Mouse (Mus musculus): Measurements from ENCODE around the gene Prickle3. TPM values are rescaled to one million over a fixed set of nuclear protein-coding genes. Genes with fewer than 3 reads are reported as not detected.

Prickle3 gene
- 5.8 and 6.1 TPM in 2 replicates for polyA plus RNA-seq (2011; ENCODE audit: insufficient read depth, insufficient read length, low read depth, missing spikeins)

DNA sequence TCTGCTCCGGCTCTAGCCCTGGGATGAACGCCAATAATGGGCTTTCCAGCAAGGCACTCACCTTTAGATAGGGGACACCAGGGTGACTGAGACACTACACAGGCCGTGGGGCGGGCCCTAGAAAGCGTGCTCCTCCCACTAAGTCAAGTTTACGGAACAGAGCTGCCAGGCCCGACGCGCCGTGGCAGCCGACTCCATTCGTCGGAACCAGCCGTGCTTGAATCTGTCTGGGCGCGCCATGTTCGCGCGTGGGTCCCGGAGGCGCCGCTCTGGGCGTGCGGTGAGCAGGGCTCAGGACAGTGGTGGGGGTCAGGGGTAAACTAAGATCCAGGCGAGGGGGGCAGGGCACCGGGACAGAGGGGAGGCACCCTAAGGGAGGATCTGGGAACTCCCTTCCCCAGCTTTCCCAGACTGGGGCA is at the start of gene Prickle3:
Gene Prickle3 (plus strand): TSS at position 40 of the 419 bp plus-strand sequence.
- H3K27me3 ChIP-seq (ENCODE audit: control insufficient read depth, insufficient read depth, low read length, poor library complexity, severe bottlenecking) = no peaks in the 10 kb centered on the region

GRCm38 (mm10) chrX:7610035-7610434 is 47.0 kb upstream of the Prickle3 start:
- H3K27ac ChIP-seq (ENCODE audit: insufficient read depth, low read length) = no peak overlapping the region
- peak overlapping the region; percentile 54 for H3K4me3 ChIP-seq (ENCODE audit: low read depth, low read length)
- no peaks in the 10 kb centered on the region; the same call in none of the 2 replicates for H3K27me3 ChIP-seq (ENCODE audit: control insufficient read depth, insufficient read depth, low read length, poor library complexity, severe bottlenecking)
- H3K9me3 ChIP-seq (replicated peaks; ENCODE audit: control insufficient read depth, insufficient read depth, low read length, poor library complexity, severe bottlenecking) = no peaks in the 10 kb centered on the region
- no peak overlapping the region for H3K9ac ChIP-seq (ENCODE audit: low read depth, poor library complexity, severe bottlenecking)
- H3K36me3 ChIP-seq (ENCODE audit: control insufficient read depth, insufficient read depth, low read length, poor library complexity, severe bottlenecking) = no peaks in the 10 kb centered on the region
- TF ChIP-seq CTCF (IDR thresholded peaks at IDR 0.05; ENCODE audit: low read depth, low read length) = no peak
- TF ChIP-seq POLR2A (IDR thresholded peaks at IDR 0.05; ENCODE audit: insufficient read depth, low read length) = no peak
- TF ChIP-seq EP300 (IDR thresholded peaks at IDR 0.05; ENCODE audit: insufficient read depth, low read depth, low read length) = no peak
- H3K4me1 ChIP-seq (ENCODE audit: control insufficient read depth, insufficient read depth, low read length) = no peaks in the 10 kb centered on the region

More for the DNA sequence above, at the start of gene Prickle3:
- no peaks in the 10 kb centered on the region for H3K9me3 ChIP-seq (replicated peaks; ENCODE audit: control insufficient read depth, insufficient read depth, low read length, poor library complexity, severe bottlenecking)
- H3K4me3 ChIP-seq (ENCODE audit: low read depth, low read length) = peak within 1 kb of the TSS; percentile 67
- peak within 1 kb of the TSS; percentile 58 for H3K9ac ChIP-seq (ENCODE audit: low read depth, poor library complexity, severe bottlenecking)
- no peaks in the 10 kb centered on the region for H3K36me3 ChIP-seq (ENCODE audit: control insufficient read depth, insufficient read depth, low read length, poor library complexity, severe bottlenecking)
- H3K27ac ChIP-seq (ENCODE audit: insufficient read depth, low read length) = no peak within 1 kb of the TSS
- TF ChIP-seq CTCF (IDR thresholded peaks at IDR 0.05; ENCODE audit: low read depth, low read length) (no peak), POLR2A (IDR thresholded peaks at IDR 0.05; ENCODE audit: insufficient read depth, low read length) (no peak), EP300 (IDR thresholded peaks at IDR 0.05; ENCODE audit: insufficient read depth, low read depth, low read length) (no peak)
- no peaks in the 10 kb centered on the region for H3K4me1 ChIP-seq (ENCODE audit: control insufficient read depth, insufficient read depth, low read length)

DNA sequence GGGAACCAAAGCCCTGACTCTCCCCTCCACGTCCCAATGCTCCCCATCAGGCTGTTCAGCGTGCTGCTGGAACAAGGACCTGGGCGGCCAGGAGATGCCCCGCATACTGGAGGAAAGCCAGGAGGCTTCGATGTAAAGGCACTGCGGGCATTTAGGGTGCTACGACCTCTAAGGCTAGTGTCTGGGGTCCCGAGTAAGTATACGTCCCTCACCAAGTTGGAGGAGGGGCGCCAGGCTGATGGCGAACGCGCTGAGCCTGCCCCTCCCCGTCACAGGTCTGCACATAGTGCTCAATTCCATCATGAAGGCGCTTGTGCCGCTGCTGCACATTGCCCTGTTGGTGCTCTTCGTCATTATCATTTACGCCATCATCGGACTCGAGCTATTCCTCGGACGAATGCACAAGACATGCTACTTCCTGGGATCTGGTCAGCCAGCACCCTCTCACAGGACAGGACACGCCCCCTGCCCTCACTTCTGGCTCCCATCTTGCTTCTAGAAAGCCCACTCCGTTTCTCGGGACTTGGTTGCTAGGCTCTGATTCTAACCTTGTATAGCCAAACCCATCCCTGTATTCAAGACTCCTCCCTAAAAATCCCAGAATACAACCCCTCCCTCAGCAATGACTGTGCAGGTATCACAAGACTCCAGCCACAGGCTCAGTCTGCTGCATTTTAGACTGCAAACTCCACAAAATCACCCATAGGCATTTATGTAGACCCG is 46.4 kb upstream of the Prickle3 start:
- no peaks in the 10 kb centered on the region for H3K9me3 ChIP-seq (replicated peaks; ENCODE audit: control insufficient read depth, insufficient read depth, low read length, poor library complexity, severe bottlenecking)
- no peak for TF ChIP-seq EP300 (IDR thresholded peaks at IDR 0.05; ENCODE audit: insufficient read depth, low read depth, low read length)
- TF ChIP-seq CTCF (IDR thresholded peaks at IDR 0.05; ENCODE audit: low read depth, low read length) = no peak
- H3K36me3 ChIP-seq (ENCODE audit: control insufficient read depth, insufficient read depth, low read length, poor library complexity, severe bottlenecking) = no peaks in the 10 kb centered on the region
- H3K27me3 ChIP-seq (ENCODE audit: control insufficient read depth, insufficient read depth, low read length, poor library complexity, severe bottlenecking) = no peaks in the 10 kb centered on the region; the same call in none of the 2 replicates
- H3K4me3 ChIP-seq (ENCODE audit: low read depth, low read length) = peak overlapping the region; percentile 63
- no peak overlapping the region for H3K9ac ChIP-seq (ENCODE audit: low read depth, poor library complexity, severe bottlenecking)
- no peaks in the 10 kb centered on the region for H3K4me1 ChIP-seq (ENCODE audit: control insufficient read depth, insufficient read depth, low read length)
- H3K27ac ChIP-seq (ENCODE audit: insufficient read depth, low read length) = no peak overlapping the region

DNA sequence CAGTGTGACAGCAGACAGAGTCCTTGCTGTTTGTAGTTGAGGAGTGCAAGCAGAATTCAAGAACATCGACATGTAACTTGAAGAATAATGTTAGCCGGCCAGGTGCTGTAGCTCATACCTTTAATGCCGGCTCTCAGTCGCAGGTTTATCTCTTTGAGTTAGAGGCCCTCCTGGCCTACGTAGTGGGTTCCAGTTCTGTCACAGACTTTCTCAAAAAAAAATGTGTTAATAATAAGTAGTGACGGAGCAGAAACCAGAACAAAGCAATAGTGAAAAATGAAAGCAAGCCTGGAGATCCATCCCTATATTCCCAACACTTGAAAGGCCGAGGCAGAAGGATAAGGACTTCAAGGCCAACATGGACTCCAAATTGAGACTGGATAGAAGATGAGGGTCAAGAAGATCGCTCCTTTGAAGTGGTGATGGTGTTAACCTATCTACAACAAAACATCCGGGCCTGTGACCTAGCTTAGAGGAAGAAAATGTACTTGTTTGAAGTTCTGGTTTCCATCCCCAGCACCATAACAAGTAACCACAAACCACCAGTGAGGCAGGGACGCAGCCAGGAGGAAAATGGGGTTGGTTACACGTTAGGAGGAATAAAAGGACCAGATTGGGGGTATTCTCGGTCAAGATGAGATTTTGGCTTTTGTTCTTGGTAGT is 39.0 kb upstream of the Prickle3 start:
- Histone ChIP-seq H3K9ac (ENCODE audit: low read depth, poor library complexity, severe bottlenecking) (no peak overlapping the region), H3K36me3 (ENCODE audit: control insufficient read depth, insufficient read depth, low read length, poor library complexity, severe bottlenecking) (no peaks in the 10 kb centered on the region), H3K9me3 (replicated peaks; ENCODE audit: control insufficient read depth, insufficient read depth, low read length, poor library complexity, severe bottlenecking) (no peaks in the 10 kb centered on the region), H3K4me3 (ENCODE audit: low read depth, low read length) (no peak overlapping the region), H3K27ac (ENCODE audit: insufficient read depth, low read length) (no peak overlapping the region), H3K4me1 (ENCODE audit: control insufficient read depth, insufficient read depth, low read length) (no peaks in the 10 kb centered on the region), H3K27me3 (ENCODE audit: control insufficient read depth, insufficient read depth, low read length, poor library complexity, severe bottlenecking) (no peaks in the 10 kb centered on the region)
- TF ChIP-seq EP300 (IDR thresholded peaks at IDR 0.05; ENCODE audit: insufficient read depth, low read depth, low read length) (no peak), POLR2A (IDR thresholded peaks at IDR 0.05; ENCODE audit: insufficient read depth, low read length) (no peak), CTCF (IDR thresholded peaks at IDR 0.05; ENCODE audit: low read depth, low read length) (no peak)

- no peaks in the 10 kb centered on the region for H3K27me3 ChIP-seq (ENCODE audit: control insufficient read depth, insufficient read depth, low read length, poor library complexity, severe bottlenecking)
- TF ChIP-seq EP300 (IDR thresholded peaks at IDR 0.05; ENCODE audit: insufficient read depth, low read depth, low read length) (no peak), POLR2A (IDR thresholded peaks at IDR 0.05; ENCODE audit: insufficient read depth, low read length) (no peak), CTCF (IDR thresholded peaks at IDR 0.05; ENCODE audit: low read depth, low read length) (no peak)
- no peaks in the 10 kb centered on the region for H3K9me3 ChIP-seq (replicated peaks; ENCODE audit: control insufficient read depth, insufficient read depth, low read length, poor library complexity, severe bottlenecking)
- no peak overlapping the region for H3K9ac ChIP-seq (ENCODE audit: low read depth, poor library complexity, severe bottlenecking)
- no peaks in the 10 kb centered on the region for H3K4me1 ChIP-seq (ENCODE audit: control insufficient read depth, insufficient read depth, low read length)
- H3K36me3 ChIP-seq (ENCODE audit: control insufficient read depth, insufficient read depth, low read length, poor library complexity, severe bottlenecking) = no peaks in the 10 kb centered on the region
- H3K4me3 ChIP-seq (ENCODE audit: low read depth, low read length) = no peak overlapping the region
- H3K27ac ChIP-seq (ENCODE audit: insufficient read depth, low read length) = no peak overlapping the region
Observed at GRCm38 (mm10) chrX:7632560-7632959, 24.5 kb upstream of the Prickle3 start.

GRCm38 (mm10) chrX:7635101-7635500 is 22.0 kb upstream of the Prickle3 start:
- Histone ChIP-seq H3K9me3 (replicated peaks; ENCODE audit: control insufficient read depth, insufficient read depth, low read length, poor library complexity, severe bottlenecking) (no peaks in the 10 kb centered on the region), H3K27ac (ENCODE audit: insufficient read depth, low read length) (no peak overlapping the region), H3K4me3 (ENCODE audit: low read depth, low read length) (no peak overlapping the region), H3K36me3 (ENCODE audit: control insufficient read depth, insufficient read depth, low read length, poor library complexity, severe bottlenecking) (no peaks in the 10 kb centered on the region), H3K27me3 (ENCODE audit: control insufficient read depth, insufficient read depth, low read length, poor library complexity, severe bottlenecking) (no peaks in the 10 kb centered on the region), H3K9ac (ENCODE audit: low read depth, poor library complexity, severe bottlenecking) (no peak overlapping the region), H3K4me1 (ENCODE audit: control insufficient read depth, insufficient read depth, low read length) (no peaks in the 10 kb centered on the region)
- TF ChIP-seq POLR2A (IDR thresholded peaks at IDR 0.05; ENCODE audit: insufficient read depth, low read length) = no peak
- TF ChIP-seq EP300 (IDR thresholded peaks at IDR 0.05; ENCODE audit: insufficient read depth, low read depth, low read length) = no peak
- TF ChIP-seq CTCF (IDR thresholded peaks at IDR 0.05; ENCODE audit: low read depth, low read length) = no peak

All from ES-Bruce4 (cell line).